Mouse (Mus musculus) CD8-positive naive resting alpha-beta T cell, adult 57 days (primary cell): Measurements from ENCODE around the gene Ccdc136. TPM values are rescaled to one million over a fixed set of nuclear protein-coding genes. Genes with fewer than 3 reads are reported as not detected.

ENCODE experiments used
- total RNA-seq: library from RNA; stranded (reverse); gene quantifications from one replicate; pipeline ENCODE4 v1.2.4, GENCODE M21; 2023

Gene Ccdc136
- total RNA-seq, result not detected

DNA sequence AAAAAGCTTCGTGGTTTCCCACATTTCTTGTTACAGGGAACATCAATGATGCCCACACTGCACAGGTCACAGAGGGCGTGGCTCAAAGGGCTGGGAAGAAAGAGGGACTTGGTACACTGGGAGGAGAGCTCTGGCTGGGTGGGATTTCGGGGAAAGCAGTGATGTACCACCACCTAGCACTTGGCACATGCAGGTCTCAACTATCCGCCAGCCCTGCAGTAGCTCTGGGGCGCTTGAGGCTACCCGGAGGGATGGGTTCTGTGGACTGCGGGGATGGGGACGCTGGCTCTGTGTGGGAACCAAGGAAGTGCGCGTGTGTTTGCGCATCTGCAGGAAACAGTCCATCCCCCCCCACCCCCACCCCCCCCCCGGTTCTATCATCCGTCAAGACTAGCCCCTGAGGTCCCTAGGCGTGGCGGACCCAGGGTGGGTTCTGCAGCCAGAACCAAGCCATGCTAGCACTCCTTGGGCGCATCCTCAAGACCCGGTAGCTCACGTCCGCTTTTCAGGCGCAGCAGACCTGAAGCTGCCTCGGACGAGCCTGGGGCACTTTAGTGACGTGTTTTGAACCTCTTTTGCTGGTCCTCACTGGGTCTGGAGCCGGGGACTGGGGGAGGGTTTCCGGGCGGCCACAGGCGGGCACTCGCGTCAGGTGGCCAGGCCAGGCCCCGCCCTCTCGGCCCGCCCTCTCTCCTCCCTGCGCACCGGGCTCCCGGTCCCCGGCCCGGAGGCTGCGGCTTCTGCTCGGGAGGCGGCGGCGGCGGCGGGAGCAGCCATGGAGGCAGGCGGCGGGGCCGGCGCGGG, at the start of gene Ccdc136:
TSS of gene Ccdc136 (plus strand) at position 400 of the 804 bp plus-strand sequence.

DNA sequence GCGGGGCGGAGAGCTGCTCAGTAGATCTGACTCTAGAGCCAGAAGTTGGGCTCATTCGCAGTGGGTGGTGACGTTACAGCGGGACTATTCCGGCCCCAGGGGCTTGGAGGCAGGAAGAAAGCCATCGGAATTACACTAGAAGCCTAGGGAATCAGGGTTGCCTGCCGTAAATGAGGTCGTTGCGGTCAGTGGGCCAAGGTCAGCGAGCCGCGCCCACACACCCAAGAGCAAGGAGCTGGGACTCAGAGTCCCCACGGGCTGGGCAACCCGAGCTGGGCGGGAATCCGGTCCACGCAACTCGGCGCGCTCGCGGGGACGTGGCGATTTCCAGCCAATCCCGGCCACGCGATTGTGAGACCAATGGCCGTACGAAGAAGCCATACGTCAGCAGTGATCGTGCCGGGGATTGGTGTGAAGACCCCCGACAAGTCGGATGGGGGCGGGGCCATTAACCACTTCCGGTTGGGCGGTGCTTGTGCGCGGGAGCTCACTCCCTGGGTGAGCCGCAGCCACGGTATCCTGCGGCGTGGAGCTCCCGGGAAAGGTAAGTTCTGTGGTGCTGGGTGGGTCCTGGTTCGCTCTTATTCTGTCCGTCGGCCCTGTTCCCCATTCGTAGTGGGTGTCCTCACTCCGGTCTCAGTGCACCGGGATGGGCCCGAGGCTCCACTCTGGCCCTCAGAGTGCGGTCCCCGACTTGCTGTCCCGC, 48.3 kb upstream of the Ccdc136 start, which contains the start of gene Calu:
TSS of gene Calu (plus strand) at position 405 of the 706 bp plus-strand sequence.

DNA sequence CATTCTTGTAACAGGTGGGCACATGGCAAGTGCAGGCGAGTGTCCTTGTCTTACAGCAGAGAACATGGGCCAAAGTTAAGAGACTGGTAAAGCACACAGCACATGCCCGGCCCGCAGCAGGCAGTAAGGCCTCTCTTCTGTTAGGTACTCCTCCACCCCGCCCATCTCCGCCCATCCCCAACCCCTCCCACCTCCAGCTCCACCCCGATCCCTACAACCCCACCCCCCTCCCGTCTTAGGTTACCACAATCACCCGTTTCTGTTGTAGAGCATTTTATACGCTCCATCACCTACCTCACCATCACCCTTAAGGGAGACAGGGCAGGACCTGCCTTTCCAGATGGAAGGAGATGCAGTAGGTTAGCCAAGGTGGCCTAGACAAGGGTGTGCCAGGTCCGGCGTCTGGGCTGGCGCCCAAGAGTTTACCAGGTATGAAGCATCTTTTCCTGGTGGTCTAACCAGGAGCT, 8.0 kb upstream of the Ccdc136 start, which contains the start of gene Opn1sw:
TSS of gene Opn1sw (minus strand) at position 417 of the 467 bp plus-strand sequence.

DNA sequence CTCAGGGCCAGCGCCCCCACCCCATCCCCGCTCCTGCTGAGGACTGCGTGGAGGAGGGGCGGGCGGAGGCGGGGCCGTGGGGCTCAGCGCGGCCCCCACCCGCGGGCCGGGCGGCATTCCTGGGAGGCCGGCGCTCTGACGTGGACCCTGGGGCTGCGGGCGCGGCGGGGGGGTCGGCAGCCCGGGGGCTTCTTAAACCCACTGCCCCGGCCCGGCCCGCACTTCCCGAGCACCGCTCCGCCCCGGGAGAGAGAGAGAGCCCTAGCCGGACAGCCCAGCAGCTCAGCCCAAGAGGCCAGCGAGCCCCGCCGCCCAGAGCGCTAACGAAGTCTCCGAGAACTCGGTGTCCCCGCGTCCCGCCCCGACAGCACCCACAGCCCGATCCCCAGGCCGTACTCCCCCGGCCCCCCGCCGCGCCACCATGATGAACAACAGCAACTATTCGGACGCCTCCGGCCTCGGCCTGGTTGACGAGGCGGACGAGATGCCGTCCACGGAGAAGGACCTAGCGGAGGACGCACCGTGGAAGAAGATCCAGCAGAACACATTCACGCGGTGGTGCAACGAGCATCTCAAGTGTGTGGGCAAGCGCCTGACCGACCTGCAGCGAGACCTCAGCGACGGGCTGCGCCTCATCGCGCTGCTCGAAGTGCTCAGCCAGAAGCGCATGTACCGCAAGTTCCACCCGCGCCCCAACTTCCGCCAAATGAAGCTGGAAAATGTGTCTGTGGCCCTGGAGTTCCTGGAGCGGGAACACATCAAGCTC, 37.1 kb downstream of the Ccdc136 start, which contains the start of gene Flnc:
TSS of gene Flnc (plus strand) at position 219 of the 766 bp plus-strand sequence.

DNA sequence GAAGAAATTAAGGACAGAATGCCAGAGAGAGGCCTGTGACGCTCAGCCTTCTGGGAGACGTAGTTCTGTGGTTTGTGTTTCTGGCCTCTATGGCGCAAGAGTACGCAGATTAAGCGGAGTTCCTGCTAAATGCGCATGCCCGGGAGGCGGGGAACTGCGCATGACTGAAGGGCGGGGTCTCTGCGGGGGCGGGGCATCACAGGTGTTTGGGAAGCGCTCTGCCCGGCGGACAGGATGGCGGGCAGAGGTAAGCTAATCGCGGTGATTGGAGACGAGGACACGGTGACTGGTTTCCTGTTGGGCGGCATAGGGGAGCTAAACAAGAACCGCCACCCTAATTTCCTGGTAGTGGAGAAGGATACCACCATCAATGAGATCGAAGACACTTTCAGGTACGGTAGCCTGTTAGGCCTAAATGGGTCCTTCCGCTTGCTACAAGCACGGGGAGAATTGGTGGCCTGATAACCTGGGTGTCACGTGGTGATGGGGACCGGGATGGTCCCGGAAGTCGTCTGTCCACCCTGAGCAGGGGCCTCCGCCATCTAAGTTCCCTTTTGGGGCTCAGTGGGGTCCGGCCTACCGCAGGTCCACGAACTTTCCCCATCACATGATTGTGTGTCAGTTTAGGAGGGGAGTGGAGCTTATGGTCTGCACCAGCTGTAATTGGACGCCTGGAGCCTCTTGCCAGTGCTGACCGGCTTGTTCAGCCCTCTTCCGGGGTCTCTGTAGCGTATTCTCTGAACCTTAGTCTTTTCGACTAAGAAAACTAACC, 71.7 kb downstream of the Ccdc136 start, which contains the start of gene Atp6v1f:
TSS of gene Atp6v1f (plus strand) at position 136 of the 772 bp plus-strand sequence.

DNA sequence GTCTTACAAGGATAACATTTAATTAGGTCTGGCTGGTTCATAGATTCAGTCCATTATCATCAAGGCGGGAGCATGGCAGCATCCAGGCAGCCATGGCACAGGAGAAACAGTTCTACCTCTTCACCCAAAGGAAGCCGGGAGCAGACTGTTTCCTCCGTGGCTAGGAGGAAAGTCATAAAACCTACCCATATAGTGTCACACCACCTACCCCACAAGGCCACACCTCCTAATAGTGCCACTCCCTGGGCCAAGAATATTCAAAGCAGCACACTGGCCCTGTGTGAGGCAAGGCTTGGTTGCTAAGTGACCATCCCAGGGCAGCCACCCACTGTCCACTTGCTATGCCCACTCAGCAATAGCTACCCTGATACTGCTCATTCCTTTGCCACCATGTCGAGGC, 75.0 kb downstream of the Ccdc136 start, which contains the start of gene Atp6v1fnb:
TSS of gene Atp6v1fnb (plus strand) at position 301 of the 400 bp plus-strand sequence.

Other genes starting within 250 kb of the Ccdc136 start
- 68.5 TPM for gene Rbm28, start 231.3 kb upstream of the Ccdc136 start, total RNA-seq
- gene Prrt4, start 216.7 kb upstream of the Ccdc136 start, total RNA-seq, result 0.28 TPM
- 138 TPM for gene Impdh1, start 179.9 kb upstream of the Ccdc136 start, total RNA-seq
- 17.2 TPM for gene Hilpda, start 123.8 kb upstream of the Ccdc136 start, total RNA-seq
- 0.98 TPM for gene Fam71f2, start 116.7 kb upstream of the Ccdc136 start, total RNA-seq
- gene Fam71f1, start 77.2 kb upstream of the Ccdc136 start, total RNA-seq, result not detected
- 54.5 TPM for gene Calu, start 48.2 kb upstream of the Ccdc136 start, total RNA-seq
- gene Opn1sw, start 7.8 kb upstream of the Ccdc136 start, total RNA-seq, result not detected
- gene Flnc, start 36.9 kb downstream of the Ccdc136 start, total RNA-seq, result 0.06 TPM
- 154 TPM for gene Atp6v1f, start 71.4 kb downstream of the Ccdc136 start, total RNA-seq
- gene Atp6v1fnb, start 75.1 kb downstream of the Ccdc136 start, total RNA-seq, result 8.5 TPM
- not detected for gene Kcp, start 111.6 kb downstream of the Ccdc136 start, total RNA-seq
- 16.3 TPM for gene Irf5, start 130.3 kb downstream of the Ccdc136 start, total RNA-seq
- gene Tnpo3, start 213.6 kb downstream of the Ccdc136 start, total RNA-seq, result 97.9 TPM